In genomic region chr16:55820916-55821570, GRCm38 (mm10) we compare ENCODE assay signal across 7 mouse cellular contexts. TPM values are rescaled to one million over a fixed set of nuclear protein-coding genes. Genes with fewer than 3 reads are reported as not detected.
A peak's percentile ranks its signal among the peaks of the same experiment; 100 is the strongest.
DNase-seq lines count a peak whose midpoint lies in the region; ATAC-seq and TF ChIP-seq lines count a peak whose summit lies in the region.

No protein-coding gene starts in this region.

- H3K4me1 ChIP-seq in brown adipose tissue, adult 24 weeks (ENCODE audit: control insufficient read depth, insufficient read depth, insufficient read length, low read length): peaks cover 2% of the 10 kb centered on the region; the same call in 1 of the 2 replicates
- no peaks in the 10 kb centered on the region for H3K4me1 ChIP-seq in heart, postnatal 0 days (ENCODE audit: control insufficient read depth, insufficient read depth)

- peak overlapping the region; percentile 95 for H3K27ac ChIP-seq in brown adipose tissue, adult 24 weeks (replicated peaks; ENCODE audit: low read depth, low read length)
- H3K27ac ChIP-seq in heart, postnatal 0 days (ENCODE audit: low read depth): peak overlapping the region; percentile 89

- DNase-seq in right cerebral cortex, adult 2 months (ENCODE audit: low spot score in 2 of 2): peak; percentile 21 to 23
- no peak for DNase-seq in right cerebral cortex, adult 18-20 months
- peak; percentile 15 for DNase-seq in heart, postnatal 0 days (ENCODE audit: low spot score)
- peak; percentile 32 for DNase-seq in thymus, postnatal 4 days
- DNase-seq in frontal cortex, postnatal 14 days (ENCODE audit: low spot score in 2 of 2): no peak

- TF ChIP-seq CTCF in heart, postnatal 0 days (IDR thresholded peaks at IDR 0.05; ENCODE audit: low read depth): no peak

- no peaks in the 10 kb centered on the region for H3K9me3 ChIP-seq in heart, postnatal 0 days (replicated peaks; ENCODE audit: control insufficient read depth, low read length)

- no peak; the same call in 1 of the 2 replicates for ATAC-seq in heart, postnatal 0 days (ENCODE audit: insufficient read depth, low read depth)
- peak; percentile 27 for ATAC-seq in megakaryocyte, adult 5-6 weeks (ENCODE audit: poor library complexity, severe bottlenecking)

- 22% methylated on average over 20 of the region's 20 CpGs for WGBS in heart, postnatal 0 days

- no peak for TF ChIP-seq EP300 in heart, postnatal 0 days (IDR thresholded peaks at IDR 0.05; ENCODE audit: low read depth)

- no peaks in the 10 kb centered on the region for H3K27me3 ChIP-seq in heart, postnatal 0 days (ENCODE audit: control insufficient read depth, insufficient read depth, low read length)

- H3K36me3 ChIP-seq in heart, postnatal 0 days (replicated peaks; ENCODE audit: control insufficient read depth, insufficient read depth, low read length): peaks cover 19% of the 10 kb centered on the region

- peak overlapping the region; percentile 87 for H3K4me2 ChIP-seq in heart, postnatal 0 days (ENCODE audit: low read depth, low read length)

- peak overlapping the region; percentile 97 for H3K4me3 ChIP-seq in brown adipose tissue, adult 24 weeks (ENCODE audit: insufficient read depth, low read depth, low read length)
- H3K4me3 ChIP-seq in heart, postnatal 0 days (ENCODE audit: low read depth, low read length): peak overlapping the region; percentile 95

- peak overlapping the region; percentile 83 for H3K9ac ChIP-seq in heart, postnatal 0 days (replicated peaks; ENCODE audit: low read depth, low read length)

RNA-seq across cellular contexts. Expression of gene Nfkbiz, which starts 17.7 kb away (rescaled TPM):
- polyA plus RNA-seq in brown adipose tissue, adult 24 weeks (2012; ENCODE audit: insufficient read depth, insufficient read length, missing spikeins): 4.2 and 6.9 TPM in 2 replicates
- 5.3 and 6.8 TPM in 2 replicates for total RNA-seq in heart, postnatal 0 days (2014; rRNA removed; ENCODE audit: low replicate concordance)
- 1.7 and 1.9 TPM in 2 replicates for polyA plus RNA-seq in heart, postnatal 0 days (2015; fragmentation: Nextera tagmentation; extraction: Ambion mirVana)
- total RNA-seq in megakaryocyte, adult 5-6 weeks (2015): 33.3 and 44.9 TPM in 2 replicates
- total RNA-seq in megakaryocyte, adult 5-6 weeks (2017): 31.2 and 32.7 TPM in 2 replicates

Comparison
In these comparisons a context has a peak if more than half of its experiments do, and no peak if none do; other contexts are left out.
1. DNase-seq: peak in right cerebral cortex, adult 2 months (2 of 2), heart, postnatal 0 days (single experiment) and thymus, postnatal 4 days (single experiment); none in right cerebral cortex, adult 18-20 months (single experiment) and frontal cortex, postnatal 14 days (0 of 2).